Mouse (Mus musculus) kidney, postnatal 10 days (tissue): ENCODE measurements around the gene Scrn3.
A peak's percentile ranks its signal among the peaks of the same experiment; 100 is the strongest.

Source experiments
- DNase-seq: peaks from one replicate; pipeline ENCODE4 v3.0.0; 2021; ENCODE audit warnings: mixed read lengths

The Scrn3 gene

GRCm38 (mm10) chr2:73312152-73313116 lies at the start of gene Scrn3, which contains the start of gene Cir1:
Scrn3 (plus strand) TSS chr2:73312601.
Cir1 (minus strand) TSS chr2:73312701.
- peak; percentile 97 for DNase-seq

- DNase-seq: peak; percentile 22
Measured at GRCm38 (mm10) chr2:73263172-73263765, 49.1 kb upstream of the Scrn3 start.

GRCm38 (mm10) chr2:73263794-73264610 lies 48.4 kb upstream of the Scrn3 start:
- peak; percentile 48 for DNase-seq

GRCm38 (mm10) chr2:73264611-73265195 lies 47.7 kb upstream of the Scrn3 start:
- DNase-seq: no peak

GRCm38 (mm10) chr2:73266011-73266410 lies 46.4 kb upstream of the Scrn3 start:
- no peak for DNase-seq

- DNase-seq: no peak
Measured at GRCm38 (mm10) chr2:73266623-73267022, 45.8 kb upstream of the Scrn3 start.

GRCm38 (mm10) chr2:73267231-73267630 lies 45.2 kb upstream of the Scrn3 start:
- DNase-seq: no peak

GRCm38 (mm10) chr2:73267818-73268217 lies 44.6 kb upstream of the Scrn3 start:
- DNase-seq: no peak

- no peak for DNase-seq
Measured at GRCm38 (mm10) chr2:73268281-73268680, 44.1 kb upstream of the Scrn3 start.

GRCm38 (mm10) chr2:73268836-73269395 lies 43.5 kb upstream of the Scrn3 start:
- no peak for DNase-seq

GRCm38 (mm10) chr2:73269666-73270065 lies 42.7 kb upstream of the Scrn3 start:
- no peak for DNase-seq

GRCm38 (mm10) chr2:73270071-73270592 lies 42.3 kb upstream of the Scrn3 start:
- no peak for DNase-seq

- peak; percentile 34 for DNase-seq
Measured at GRCm38 (mm10) chr2:73270593-73271458, 41.6 kb upstream of the Scrn3 start.

- peak; percentile 59 for DNase-seq
Measured at GRCm38 (mm10) chr2:73271459-73272161, 40.8 kb upstream of the Scrn3 start, which contains the start of gene Sp9. Sp9 (plus strand) TSS chr2:73271925.

- DNase-seq: peak; percentile 24
Measured at GRCm38 (mm10) chr2:73272351-73273248, 39.8 kb upstream of the Scrn3 start.

GRCm38 (mm10) chr2:73273249-73274118 lies 38.9 kb upstream of the Scrn3 start:
- peak; percentile 44 for DNase-seq

GRCm38 (mm10) chr2:73274119-73274920 lies 38.1 kb upstream of the Scrn3 start:
- peak; percentile 60 for DNase-seq
